Mouse (Mus musculus) gastrocnemius, postnatal 36 days (tissue): Measurements from ENCODE around the gene Hsf2. TPM values are rescaled to one million over a fixed set of nuclear protein-coding genes. Genes with fewer than 3 reads are reported as not detected.
A peak's percentile ranks its signal among the peaks of the same experiment; 100 is the strongest.
"Not testable (repeated sequence)": the region's sequence is repeated elsewhere in the genome, so short reads cannot be mapped to it uniquely, and the experiment has no call there.

Experiments
- DNase-seq, 2 experiments: peaks; one replicate each; pipeline ENCODE4 v3.0.0; 2022
- intact Hi-C: fragments of 180-260 bp; cut with DNase I; formaldehyde crosslinking; loops from one replicate; pipeline ENCODE4 v1.15.1; 2025
- total RNA-seq, 2 experiments: library from RNA; stranded (reverse); gene quantifications; 2 replicates each; pipeline ENCODE4 v1.2.3; 2021

Hsf2 gene
- total RNA-seq, 2 experiments from 2014 or later, result 21.3 to 28.4 TPM

GRCm38 (mm10) chr10:57531076-57531475 is 44.9 kb downstream of the Hsf2 start:
- no peak for DNase-seq
- intact Hi-C loops, result loop anchor here (5.0 kb wide), 1 partner anchor 44 kb away; the partner anchor contains the start of gene Hsf2

GRCm38 (mm10) chr10:57531616-57532217 is 45.5 kb downstream of the Hsf2 start:
- no peak for DNase-seq
- intact Hi-C loops, result loop anchor here (5.0 kb wide), 1 partner anchor 44 kb away; the partner anchor contains the start of gene Hsf2

GRCm38 (mm10) chr10:57532218-57533101 is 46.3 kb downstream of the Hsf2 start, which contains the start of gene Serinc1:
Gene Serinc1, minus strand, starts transcription at chr10:57532530.
- peak; percentile 89 to 90 for DNase-seq
- intact Hi-C loops, result loop anchor here (5.0 kb wide), 1 partner anchor 45 kb away; the partner anchor contains the start of gene Hsf2

GRCm38 (mm10) chr10:57543890-57544289 is 57.7 kb downstream of the Hsf2 start:
- DNase-seq, intact Hi-C loops: not testable (repeated sequence)

- intact Hi-C loops, result no loop called here
Observed at GRCm38 (mm10) chr10:57549631-57550030, 63.4 kb downstream of the Hsf2 start.

GRCm38 (mm10) chr10:57553719-57554118 is 67.5 kb downstream of the Hsf2 start:
- no peak for DNase-seq
- intact Hi-C loops, result no loop called here

More at GRCm38 (mm10) chr10:57549631-57550030, 63.4 kb downstream of the Hsf2 start:
- DNase-seq, result no peak

GRCm38 (mm10) chr10:57557597-57557996 is 71.4 kb downstream of the Hsf2 start:
- DNase-seq, result no peak
- intact Hi-C loops, result no loop called here

Other genes starting within 250 kb of the Hsf2 start
- 100 to 1,000 TPM; 162 to 170 TPM for gene Serinc1, start 46.1 kb downstream of the Hsf2 start, total RNA-seq
- gene Pkib, start 145.6 kb downstream of the Hsf2 start, total RNA-seq, result not detected